Mouse (Mus musculus) bone marrow macrophage, adult 2 months (primary cell): Measurements from ENCODE around the gene Zfp800. TPM values are rescaled to one million over a fixed set of nuclear protein-coding genes. Genes with fewer than 3 reads are reported as not detected.

Source experiments
- H3K27ac ChIP-seq: 2 replicates; pipeline ENCODE4 v1.5.1; 2012; ENCODE audit warnings: low read depth, low read length; ENCODE audit not compliant: insufficient read depth
- H3K4me1 ChIP-seq: 2 replicates; pipeline ENCODE4 v1.6.1; 2012; ENCODE audit warnings: low read length; ENCODE audit not compliant: control insufficient read depth, insufficient read depth
- H3K4me3 ChIP-seq: 2 replicates; pipeline ENCODE4 v1.5.1; 2012; ENCODE audit warnings: mild to moderate bottlenecking, low read length, moderate library complexity; ENCODE audit not compliant: insufficient read depth
- CTCF ChIP-seq: IDR thresholded peaks from 2 replicates; pipeline ENCODE4 v1.5.1; 2012; ENCODE audit warnings: low read depth, mild to moderate bottlenecking, low read length, moderate library complexity
- POLR2A ChIP-seq: IDR thresholded peaks from 2 replicates; pipeline ENCODE4 v1.6.1; 2012; ENCODE audit warnings: mild to moderate bottlenecking, low read depth, low read length, borderline replicate concordance
- polyA plus RNA-seq: library from polyadenylated mRNA; stranded (reverse); fragments of >200 nt; gene quantifications from 2 replicates; pipeline ENCODE4 v1.2.4, GENCODE M21; 2012; ENCODE audit not compliant: missing spikeins, insufficient read depth, insufficient read length

The Zfp800 gene
- polyA plus RNA-seq = 12.9 and 15.5 TPM in 2 replicates

DNA sequence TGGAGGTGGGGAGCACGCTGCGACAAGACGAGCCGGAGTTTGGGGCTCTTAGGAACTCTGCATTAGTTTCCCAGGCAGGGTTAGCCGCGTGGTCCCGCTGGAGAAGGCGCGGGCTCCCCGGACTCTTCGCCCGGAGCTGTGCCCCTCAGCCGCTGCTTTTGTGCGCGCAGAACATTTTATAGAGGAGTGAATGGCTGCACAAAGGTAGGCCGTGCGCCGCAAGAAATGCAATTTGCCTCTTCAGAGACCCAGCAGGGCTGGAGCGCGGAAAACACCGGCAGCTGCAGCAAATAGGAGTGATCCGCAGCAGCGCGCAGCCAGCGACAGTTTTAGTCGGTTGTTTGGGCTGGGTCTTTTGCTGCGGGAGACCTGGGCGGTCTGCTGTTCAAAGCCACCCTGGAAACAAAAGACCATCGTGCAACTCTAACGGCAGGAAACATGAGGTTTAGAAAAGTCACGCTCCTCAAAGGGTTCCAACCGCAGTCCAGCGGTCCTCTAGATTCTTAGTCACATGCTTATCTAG lies at the start of gene Zfp800:
Gene Zfp800 (minus strand): TSS at position 325 of the 523 bp plus-strand sequence.
- Histone ChIP-seq H3K4me1 (no peaks in the 10 kb centered on the region), H3K4me3 (peak within 1 kb of the TSS; percentile 56), H3K27ac (no peak within 1 kb of the TSS)
- no peak for TF ChIP-seq POLR2A
- no peak for TF ChIP-seq CTCF

DNA sequence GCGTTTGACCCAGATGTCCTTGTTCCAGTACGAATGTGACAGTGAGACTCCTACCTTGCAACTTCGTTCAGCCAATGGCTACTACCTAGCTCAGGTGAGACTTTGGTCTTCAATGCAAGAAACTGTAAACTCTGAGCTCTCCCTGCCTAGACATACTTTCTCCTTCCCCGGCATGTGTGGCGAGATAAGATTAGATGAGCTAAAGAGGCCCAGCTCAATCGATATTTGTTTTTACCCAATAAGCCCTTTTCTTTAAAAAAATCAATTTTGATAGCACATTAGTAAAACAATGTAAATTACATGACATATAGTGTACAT lies 33.7 kb upstream of the Zfp800 start:
- TF ChIP-seq POLR2A (no peak), CTCF (no peak)
- no peak overlapping the region for H3K27ac ChIP-seq
- no peak overlapping the region for H3K4me3 ChIP-seq
- no peaks in the 10 kb centered on the region; the same call in 1 of the 2 replicates for H3K4me1 ChIP-seq

DNA sequence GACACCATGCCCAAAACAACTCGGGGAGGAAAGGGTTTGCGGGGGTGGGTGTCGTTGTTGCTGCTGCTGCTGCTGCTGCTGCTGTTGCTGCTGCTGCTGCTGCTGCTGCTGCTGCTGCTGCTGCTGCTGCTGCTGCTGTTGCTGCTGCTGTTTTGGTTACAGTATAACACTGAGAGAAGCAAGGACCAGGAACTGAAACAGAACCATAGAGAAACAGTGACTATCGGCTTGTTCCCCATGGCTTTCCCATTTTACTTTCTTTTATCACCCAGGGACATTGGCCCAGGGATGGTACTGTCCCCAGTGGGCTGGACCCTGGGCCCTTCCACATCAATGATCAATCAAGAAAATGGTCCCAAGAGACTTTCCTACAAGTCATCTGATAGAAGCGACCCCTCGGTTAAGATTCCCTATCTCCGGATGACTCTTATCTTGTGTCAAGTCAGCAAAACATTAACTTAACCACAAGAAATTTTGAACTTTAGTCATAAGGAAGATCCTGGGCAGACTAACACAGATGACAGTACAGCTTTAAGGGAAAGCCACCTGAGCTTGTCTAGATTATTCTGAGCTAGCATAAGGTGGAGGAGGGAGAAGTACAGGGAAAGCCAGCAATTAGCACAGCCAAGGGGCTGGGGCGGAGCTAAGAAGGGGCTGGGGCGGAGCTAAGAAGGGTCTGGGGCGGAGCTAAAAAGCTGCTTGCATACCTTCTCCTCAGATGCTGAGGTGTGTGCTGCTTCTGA lies 33.2 kb upstream of the Zfp800 start:
- TF ChIP-seq CTCF (no peak), POLR2A (no peak)
- H3K4me1 ChIP-seq = no peaks in the 10 kb centered on the region; the same call in 1 of the 2 replicates
- H3K27ac ChIP-seq = no peak overlapping the region
- H3K4me3 ChIP-seq = no peak overlapping the region

DNA sequence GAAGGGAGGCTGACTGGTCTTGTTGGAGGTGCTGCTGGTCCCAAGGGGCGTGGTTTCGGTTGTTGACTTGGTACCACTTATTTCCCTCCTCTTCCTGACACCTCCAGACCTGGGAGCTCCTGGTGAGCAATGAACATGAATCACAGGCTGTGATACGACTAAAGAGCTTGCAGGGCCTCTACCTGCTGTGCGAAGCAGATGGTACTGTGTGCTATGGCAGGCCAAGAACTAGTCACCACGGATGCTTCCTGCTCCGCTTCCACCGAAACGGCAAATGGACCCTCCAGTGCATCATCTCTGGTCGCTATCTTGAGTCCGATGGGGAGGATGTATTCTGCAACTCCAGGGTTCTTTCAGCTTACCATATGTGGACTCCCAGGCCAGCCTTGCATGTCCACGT lies 32.1 kb upstream of the Zfp800 start:
- H3K4me3 ChIP-seq = no peak overlapping the region
- TF ChIP-seq POLR2A (no peak), CTCF (no peak)
- no peak overlapping the region for H3K27ac ChIP-seq
- no peaks in the 10 kb centered on the region; the same call in 1 of the 2 replicates for H3K4me1 ChIP-seq

DNA sequence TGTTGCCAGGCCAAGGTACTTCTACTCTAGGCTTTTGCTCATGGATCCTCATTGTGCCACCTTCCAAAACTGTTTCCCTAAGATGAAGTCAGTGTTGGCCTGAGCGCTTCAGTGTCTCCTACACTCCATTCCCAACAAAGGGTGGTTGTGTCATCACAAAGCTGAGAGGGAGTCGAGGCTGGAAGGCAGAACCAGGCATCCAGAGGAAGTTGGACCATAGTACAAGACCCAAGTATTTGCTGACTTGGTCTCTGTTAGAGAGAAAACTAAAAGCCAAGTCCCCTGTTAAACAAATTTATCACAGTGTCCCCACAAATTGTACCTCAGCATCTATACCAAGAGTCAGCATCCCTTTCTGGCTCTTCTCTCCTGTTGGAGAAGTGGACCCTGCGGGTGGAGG lies 30.5 kb upstream of the Zfp800 start, which contains the start of gene Gcc1:
Gene Gcc1 (minus strand): TSS at position 101 of the 400 bp plus-strand sequence.
- no peak within 1 kb of the TSS for H3K4me3 ChIP-seq
- no peak within 1 kb of the TSS for H3K27ac ChIP-seq
- peaks cover 5% of the 10 kb centered on the region; the same call in 1 of the 2 replicates for H3K4me1 ChIP-seq
- TF ChIP-seq CTCF (no peak), POLR2A (no peak)

DNA sequence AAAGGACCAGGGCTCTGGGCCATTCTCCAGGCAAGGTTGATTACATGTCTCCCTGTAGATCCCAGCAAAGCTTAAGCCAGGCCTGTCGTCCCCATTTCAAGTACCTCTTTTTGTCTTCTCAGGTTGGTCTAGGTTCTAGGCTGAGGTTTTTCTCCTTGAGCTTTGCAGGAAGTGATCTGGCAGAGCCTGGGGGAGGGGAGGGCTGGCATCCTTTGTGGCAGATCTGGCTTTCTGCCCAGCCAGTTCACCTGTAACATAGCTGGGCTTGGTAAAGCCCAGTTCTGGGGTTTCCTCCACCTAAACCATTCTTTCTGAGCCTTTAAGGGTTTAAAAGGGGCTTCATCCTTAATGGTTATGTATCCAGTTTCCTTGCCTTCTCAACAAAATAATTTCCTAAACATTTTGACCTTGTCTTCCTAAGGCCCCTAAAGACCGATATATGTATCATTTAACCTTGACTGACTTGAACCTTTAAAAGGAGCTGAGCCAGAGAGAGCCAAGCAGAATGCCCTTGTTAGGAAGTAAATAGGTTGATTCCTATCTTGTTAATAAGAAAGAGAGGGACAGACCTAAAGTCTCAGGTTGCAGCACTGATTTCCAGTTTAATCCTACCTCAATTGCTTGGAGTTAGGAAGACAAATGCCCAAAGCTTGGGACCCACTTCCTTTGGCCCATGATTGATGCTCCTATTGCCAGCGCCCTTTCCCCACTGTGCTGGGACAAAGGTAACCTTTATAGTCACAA lies 29.5 kb upstream of the Zfp800 start, which contains the start of gene Fscn3:
Gene Fscn3 (plus strand): TSS at position 694 of the 744 bp plus-strand sequence.
- Histone ChIP-seq H3K27ac (no peak within 1 kb of the TSS), H3K4me1 (peaks cover 13% of the 10 kb centered on the region), H3K4me3 (no peak within 1 kb of the TSS)
- TF ChIP-seq CTCF = no peak
- TF ChIP-seq POLR2A = no peak

DNA sequence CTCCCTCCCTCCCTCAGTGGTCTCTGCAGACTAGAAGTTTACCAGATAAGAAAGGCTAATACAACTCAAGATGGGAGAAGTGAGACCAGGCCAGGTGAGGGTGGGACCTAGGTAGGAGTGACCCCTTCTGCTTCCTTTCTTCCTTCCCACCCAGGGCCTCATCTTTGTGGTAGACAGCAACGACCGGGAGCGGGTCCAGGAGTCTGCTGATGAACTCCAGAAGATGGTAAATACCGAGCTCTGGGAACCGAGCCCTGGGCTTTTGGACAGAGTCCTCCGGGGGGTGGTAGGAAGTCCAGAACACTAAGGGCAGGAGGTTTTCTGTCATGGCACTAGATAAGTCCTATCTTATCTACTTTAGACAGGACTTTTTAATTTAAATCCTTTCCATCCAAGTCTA lies 27.2 kb upstream of the Zfp800 start:
- Histone ChIP-seq H3K27ac (no peak overlapping the region), H3K4me1 (peaks cover 23% of the 10 kb centered on the region), H3K4me3 (no peak overlapping the region)
- TF ChIP-seq CTCF (no peak), POLR2A (no peak)

DNA sequence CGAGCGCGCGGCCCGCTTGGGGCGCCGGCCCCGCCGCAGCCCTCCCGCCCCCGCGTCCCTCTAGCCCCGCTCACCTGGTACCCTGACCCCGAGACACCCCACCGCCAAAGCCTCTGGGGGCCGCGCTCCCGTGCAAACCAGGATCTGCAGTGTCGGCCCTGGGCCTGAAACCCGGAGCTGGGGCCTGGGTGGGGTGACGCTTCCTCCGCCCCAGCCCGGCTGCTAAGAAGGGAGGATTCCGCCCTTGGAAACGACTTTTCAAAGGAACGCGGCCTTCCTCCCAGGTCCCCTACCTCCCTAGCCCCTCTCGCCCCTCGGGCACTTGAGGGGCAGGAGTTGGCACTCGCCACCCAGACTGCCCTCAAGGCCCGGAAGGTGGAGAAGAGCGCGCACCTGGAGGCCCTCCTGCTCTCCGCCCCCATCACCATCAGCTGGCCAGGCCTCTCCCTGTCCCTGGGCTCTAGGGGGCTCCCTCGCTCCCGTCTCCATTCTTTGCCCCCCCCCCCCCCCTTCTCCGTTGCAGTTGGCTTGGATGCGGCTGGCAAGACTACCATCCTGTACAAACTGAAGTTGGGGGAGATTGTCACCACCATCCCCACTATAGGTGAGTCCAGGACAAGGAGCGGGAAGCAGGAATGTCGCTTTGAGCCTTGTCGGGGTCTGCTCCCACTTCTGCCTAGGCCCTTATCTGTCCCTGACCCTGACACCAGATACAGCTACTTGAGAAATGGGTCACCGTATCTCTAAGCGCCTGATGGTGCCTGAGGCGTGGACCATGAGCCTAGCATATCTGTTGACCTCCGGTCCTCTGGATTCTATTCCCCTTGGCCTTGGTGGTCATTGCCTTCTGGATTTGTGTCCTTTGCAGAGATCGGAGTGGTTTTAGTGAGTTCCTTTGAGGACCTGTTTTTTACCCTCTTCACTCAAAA lies 26.2 kb upstream of the Zfp800 start:
- Histone ChIP-seq H3K4me1 (peaks cover 26% of the 10 kb centered on the region), H3K4me3 (peak overlapping the region; percentile 95), H3K27ac (peak overlapping the region; percentile 23; the same call in 1 of the 2 replicates)
- TF ChIP-seq POLR2A = no peak
- no peak for TF ChIP-seq CTCF

DNA sequence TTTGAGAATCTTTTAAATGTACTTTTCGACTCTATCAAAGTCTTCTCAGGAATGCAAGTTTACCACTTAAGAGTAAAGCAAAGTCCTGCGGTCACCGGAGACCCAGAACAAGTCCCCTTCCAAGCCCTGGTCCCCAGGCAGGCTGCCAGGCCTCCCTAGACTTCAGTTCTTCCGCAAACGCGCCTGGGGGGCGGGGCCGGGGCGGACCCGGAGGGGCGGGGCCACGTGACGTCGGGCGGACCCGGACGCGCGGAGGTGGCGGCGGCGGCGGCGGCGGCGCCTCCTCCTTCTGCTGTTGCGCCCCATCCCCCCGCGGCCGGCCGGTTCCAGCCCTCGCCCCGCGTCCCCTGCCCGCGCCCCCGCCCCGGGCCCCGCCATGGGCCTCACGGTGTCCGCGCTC lies 25.5 kb upstream of the Zfp800 start, which contains the start of gene Arf5:
Gene Arf5 (plus strand): TSS at position 248 of the 400 bp plus-strand sequence.
- Histone ChIP-seq H3K4me3 (peak within 1 kb of the TSS; percentile 95), H3K4me1 (peaks cover 26% of the 10 kb centered on the region), H3K27ac (peak within 1 kb of the TSS; percentile 23; the same call in 1 of the 2 replicates)

More for the DNA sequence above, 25.5 kb upstream of the Zfp800 start, which contains the start of gene Arf5:
- TF ChIP-seq CTCF (no peak), POLR2A (no peak)
